Comparison of ENCODE assay signal across 25 mouse cellular contexts in genomic region chr5:117744654-117745178, GRCm38 (mm10). TPM values are rescaled to one million over a fixed set of nuclear protein-coding genes. Genes with fewer than 3 reads are reported as not detected.
DNase-seq lines count a peak whose midpoint lies in the region; ATAC-seq and TF ChIP-seq lines count a peak whose summit lies in the region.
"Had no signal": no experiment of that assay in that cellular context is flagged by ENCODE, and none has a peak within 500 bp of the region (broad histone marks: within the 10 kb centered on the region; RNA-seq: fewer than 3 reads in every experiment).

No protein-coding gene starts in this region.

- TF ChIP-seq RAD21 in CH12.LX (IDR thresholded peaks at IDR 0.05; ENCODE audit: low read depth, low read length): no peak

- H3K4me2 ChIP-seq in CH12.LX (ENCODE audit: insufficient read depth, low read depth, poor library complexity, severe bottlenecking): no peak overlapping the region
- no peak overlapping the region for H3K4me2 ChIP-seq in forebrain, embryonic 14.5 days (ENCODE audit: low read length)
- H3K4me2 ChIP-seq: embryonic facial prominence, embryonic 15.5 days; heart, embryonic 12.5 days; hindbrain, embryonic 15.5 days; limb, embryonic 13.5 days; neural tube, embryonic 15.5 days had no signal

- WGBS in forebrain, embryonic 14.5 days: 81% methylated on average over 11 of the region's 11 CpGs

- peak; percentile 38 for DNase-seq in adrenal gland, adult 2 months
- DNase-seq in adrenal gland, postnatal 25 days: no peak
- DNase-seq in kidney, postnatal 4 days: peak; percentile 20 to 49
- DNase-seq in kidney, postnatal 14 days: no peak
- DNase-seq in left cerebral cortex, postnatal 14 days (ENCODE audit: low spot score in 2 of 2): peak; percentile 10 to 31
- no peak for DNase-seq in left cerebral cortex, postnatal 10 days (ENCODE audit: extremely low spot score in 1 of 2, low spot score in 2 of 2)
- DNase-seq in CH12.LX (ENCODE audit: extremely low read depth): peak; percentile 14
- no peak for DNase-seq in forebrain, embryonic 14.5 days (ENCODE audit: low spot score)
- DNase-seq: cerebellum, adult 11 months; cerebellum, postnatal 14 days; embryo, embryonic 11 days; heart, postnatal 36 days; kidney, adult 11 months; kidney, postnatal 25 days; midbrain, embryonic 14.5 days; retina, postnatal 1 day; thymus, postnatal 14 days had no signal

- dilution Hi-C loops in CH12.LX (cut with MboI; ENCODE audit: extremely low pct_ligation_motif_present, extremely low pct_unique_long_range_greater_than_20kb, low sequenced_read_pairs): no loop called here

- H3K4me3 ChIP-seq in CH12.LX (replicated peaks in 1 of 3; ENCODE audit: low read depth in 2 of 3, low read length in 2 of 3, poor library complexity in 1 of 3): no peak overlapping the region
- no peak overlapping the region for H3K4me3 ChIP-seq in forebrain, embryonic 14.5 days (ENCODE audit: low read depth, low read length)
- H3K4me3 ChIP-seq: embryonic facial prominence, embryonic 15.5 days; heart, embryonic 12.5 days; hindbrain, embryonic 15.5 days; limb, embryonic 13.5 days; myocyte; neural tube, embryonic 15.5 days had no signal

- TF ChIP-seq EP300 in CH12.LX (IDR thresholded peaks at IDR 0.05; ENCODE audit: low read length): no peak

- in situ Hi-C loops in CH12.LX (cut with MboI; ENCODE audit: low pct_ligation_motif_present, low pct_unique_long_range_greater_than_20kb, low sequenced_read_pairs): no loop called here

- no peaks in the 10 kb centered on the region for H3K36me3 ChIP-seq in CH12.LX (replicated peaks in 1 of 2; ENCODE audit: control insufficient read depth in 1 of 2, insufficient read depth in 1 of 2, low read length in 1 of 2)
- H3K36me3 ChIP-seq in forebrain, embryonic 14.5 days (ENCODE audit: control insufficient read depth, insufficient read depth, low read length): no peaks in the 10 kb centered on the region
- H3K36me3 ChIP-seq: embryonic facial prominence, embryonic 15.5 days; heart, embryonic 12.5 days; hindbrain, embryonic 15.5 days; limb, embryonic 13.5 days; neural tube, embryonic 15.5 days had no signal

- no peaks in the 10 kb centered on the region for H3K9me3 ChIP-seq in CH12.LX (replicated peaks; ENCODE audit: low read length)
- H3K9me3 ChIP-seq in forebrain, embryonic 14.5 days (replicated peaks; ENCODE audit: control insufficient read depth, low read length): no peaks in the 10 kb centered on the region
- H3K9me3 ChIP-seq: embryonic facial prominence, embryonic 15.5 days; heart, embryonic 12.5 days; hindbrain, embryonic 15.5 days; limb, embryonic 13.5 days; neural tube, embryonic 15.5 days had no signal

- H3K4me1 ChIP-seq in CH12.LX (ENCODE audit: control insufficient read depth in 1 of 2, insufficient read depth in 2 of 2): peaks cover 4 to 7% of the 10 kb centered on the region in 2 experiments; a peak in 2 of 4 replicates
- H3K4me1 ChIP-seq in forebrain, embryonic 14.5 days (ENCODE audit: control insufficient read depth, insufficient read depth, low read length): peaks cover 8% of the 10 kb centered on the region
- H3K4me1 ChIP-seq: embryonic facial prominence, embryonic 15.5 days; heart, embryonic 12.5 days had no signal

- no peak for TF ChIP-seq CTCF in CH12.LX (conservative IDR thresholded peaks at IDR 0.05 in 1 of 2, IDR thresholded peaks at IDR 0.05 in 1 of 2; ENCODE audit: low read depth in 2 of 2, low read length in 2 of 2)

- H3K27ac ChIP-seq in CH12.LX (ENCODE audit: insufficient read depth, low read depth): no peak overlapping the region
- H3K27ac ChIP-seq in forebrain, embryonic 14.5 days (ENCODE audit: low read depth, low read length): no peak overlapping the region
- H3K27ac ChIP-seq: embryonic facial prominence, embryonic 15.5 days; hindbrain, embryonic 15.5 days; limb, embryonic 13.5 days; liver, embryonic 14.5 days; neural tube, embryonic 15.5 days; stomach, postnatal 0 days had no signal

- H3K27me3 ChIP-seq in CH12.LX (replicated peaks): no peaks in the 10 kb centered on the region
- no peaks in the 10 kb centered on the region for H3K27me3 ChIP-seq in forebrain, embryonic 14.5 days (replicated peaks; ENCODE audit: control insufficient read depth, insufficient read depth, low read length)
- H3K27me3 ChIP-seq: embryonic facial prominence, embryonic 15.5 days; heart, embryonic 12.5 days; hindbrain, embryonic 15.5 days; neural tube, embryonic 15.5 days had no signal

- no peak overlapping the region for H3K9ac ChIP-seq in CH12.LX (ENCODE audit: insufficient read depth, low read depth)
- H3K9ac ChIP-seq in forebrain, embryonic 14.5 days (ENCODE audit: low read length): no peak overlapping the region
- H3K9ac ChIP-seq: embryonic facial prominence, embryonic 15.5 days; heart, embryonic 12.5 days; hindbrain, embryonic 15.5 days; limb, embryonic 13.5 days; liver, embryonic 14.5 days; neural tube, embryonic 15.5 days had no signal

- TF ChIP-seq POLR2A in CH12.LX (IDR thresholded peaks at IDR 0.05; ENCODE audit: low read depth, low read length): no peak

- intact Hi-C loops in left cerebral cortex, postnatal 14 days (cut with DNase I): no loop called here
- intact Hi-C loops in left cerebral cortex, postnatal 10 days (cut with DNase I): no loop called here

- no peak for ATAC-seq in forebrain, embryonic 14.5 days

- H3K79me2 ChIP-seq in CH12.LX (replicated peaks; ENCODE audit: control insufficient read depth, extremely low read depth, insufficient read depth, poor library complexity, severe bottlenecking): no peaks in the 10 kb centered on the region

TF ChIP-seq in CH12.LX, 34 proteins besides CTCF, POLR2A, EP300 and RAD21:
- TF ChIP-seq ETS1 (conservative IDR thresholded peaks at IDR 0.05; ENCODE audit: low read depth, low read length) (0 out of 2 replicates have a peak, but pooled peaks have one; percentile 9), POLR2AphosphoS2 (IDR thresholded peaks at IDR 0.05; ENCODE audit: low read depth, low read length) (no peak)

RNA-seq across cellular contexts. Expression of gene Nos1, which starts 36.1 kb away (rescaled TPM):
- total RNA-seq in adrenal gland, adult 2 months (2021): under 1 TPM; 0.24 to 0.35 TPM
- 0.13 and 0.20 TPM in 2 replicates for polyA plus RNA-seq in adrenal gland, adult 2 months (2012; rRNA removed)
- total RNA-seq in adrenal gland, postnatal 25 days (2021): 0.19 and 0.21 TPM in 2 replicates
- total RNA-seq in left cerebral cortex, postnatal 14 days (2021): 10 to 100 TPM; 19.9 to 27.6 TPM
- total RNA-seq in left cerebral cortex, postnatal 10 days (2021): 10 to 100 TPM; 24.0 to 24.3 TPM
- 4.6 and 5.6 TPM in 2 replicates for total RNA-seq in CH12.LX (2012; rRNA removed)
- total RNA-seq in CH12.LX (2014; rRNA removed): 1.8 and 2.4 TPM in 2 replicates
- 14.0 and 17.0 TPM in 2 replicates for polyA plus RNA-seq in CH12.LX (2012; ENCODE audit: insufficient read length, low read depth)
- polyA plus RNA-seq in forebrain, embryonic 14.5 days (2014; fragmentation: Nextera tagmentation; extraction: Ambion mirVana): 3.0 and 4.3 TPM in 2 replicates

Comparison
In these comparisons a context has a peak if more than half of its experiments do, and no peak if none do; other contexts are left out.
1. DNase-seq: peak in adrenal gland, adult 2 months (single experiment), kidney, postnatal 4 days (2 of 2), left cerebral cortex, postnatal 14 days (2 of 2) and CH12.LX (single experiment); none in adrenal gland, postnatal 25 days (single experiment), kidney, postnatal 14 days (single experiment), left cerebral cortex, postnatal 10 days (0 of 2) and forebrain, embryonic 14.5 days (single experiment).